Mouse (Mus musculus) erythroblast, embryonic 14.5 days (primary cell): ENCODE measurements at regions not wholly inside any gene's neighbourhood (a gene's known extent, or its start where the extent isn't known, plus 50 kb on each side); places are given as distances from the start of the nearest gene placed in this dataset.

Source experiments
- H3K27me3 ChIP-seq: 2 replicates; pipeline ENCODE4 v1.6.1; 2012; ENCODE audit warnings: inconsistent platforms; ENCODE audit not compliant: control insufficient read depth
- H3K36me3 ChIP-seq: 2 replicates; pipeline ENCODE4 v1.6.1; 2012; ENCODE audit warnings: mild to moderate bottlenecking, inconsistent platforms; ENCODE audit not compliant: control insufficient read depth
- H3K4me1 ChIP-seq: 2 replicates; pipeline ENCODE4 v1.6.1; 2012; ENCODE audit warnings: inconsistent platforms; ENCODE audit not compliant: control insufficient read depth
- H3K4me3 ChIP-seq: replicated peaks from 2 replicates; pipeline ENCODE3; 2012; ENCODE audit warnings: moderate library complexity, mild to moderate bottlenecking, inconsistent platforms
- H3K9me3 ChIP-seq: 2 replicates; pipeline ENCODE4 v1.6.1; 2012; ENCODE audit warnings: low read length, inconsistent platforms, mixed read lengths; ENCODE audit not compliant: control insufficient read depth
- GATA1 ChIP-seq: IDR thresholded peaks from 2 replicates; pipeline ENCODE4 v1.6.1; 2012; ENCODE audit warnings: low read length, inconsistent platforms, mixed read lengths
- TAL1 ChIP-seq: IDR thresholded peaks from 3 replicates; pipeline ENCODE4 v1.6.1; 2012; ENCODE audit warnings: low read length, inconsistent platforms, mixed read lengths

DNA sequence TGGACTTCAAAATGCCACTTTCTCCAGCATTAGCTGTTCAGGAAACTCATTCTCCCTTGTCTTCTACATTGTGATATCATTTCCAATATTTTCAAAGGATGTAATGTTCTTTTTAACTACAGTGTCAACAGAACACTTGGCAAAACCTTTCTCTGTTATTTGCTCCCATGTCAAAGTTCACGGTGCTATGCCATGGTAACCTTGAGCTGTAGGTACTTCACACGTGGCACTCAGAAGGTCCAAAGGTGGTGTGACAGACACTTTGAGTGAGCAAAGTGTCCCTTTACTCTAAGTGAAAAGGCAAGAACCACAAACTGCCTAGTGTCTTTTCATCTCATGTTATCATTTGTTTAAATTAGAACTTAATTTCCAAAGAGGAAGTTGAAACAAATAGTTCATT, 53.3 kb upstream of the Tram2 start:
- H3K27me3 ChIP-seq = no peaks in the 10 kb centered on the region
- no peak overlapping the region for H3K4me3 ChIP-seq
- H3K4me1 ChIP-seq = no peaks in the 10 kb centered on the region
- no peaks in the 10 kb centered on the region for H3K36me3 ChIP-seq
- peaks cover 5% of the 10 kb centered on the region; the same call in 1 of the 2 replicates for H3K9me3 ChIP-seq
- TF ChIP-seq TAL1 = no peak
- no peak for TF ChIP-seq GATA1

DNA sequence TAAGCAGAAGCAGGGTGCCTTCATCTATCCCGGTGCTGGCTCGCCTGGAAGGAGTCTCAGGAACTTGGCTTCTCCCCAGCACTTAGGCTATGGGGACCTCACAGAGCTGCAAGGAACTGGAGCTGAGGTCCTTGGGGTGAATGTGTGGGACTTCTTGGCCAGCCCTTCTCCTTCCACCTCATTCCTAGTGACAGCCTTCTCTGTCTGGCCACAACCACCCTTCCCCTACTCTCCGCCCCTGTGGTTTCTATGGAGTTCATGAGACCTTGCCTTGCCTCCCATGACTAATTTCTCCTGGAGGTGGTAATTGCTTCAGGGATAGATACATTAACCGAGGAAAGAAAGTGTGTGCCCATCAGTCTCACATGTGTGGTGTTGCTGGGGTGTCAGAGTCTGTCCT, 67.9 kb upstream of the Tram2 start:
- Histone ChIP-seq H3K27me3 (no peaks in the 10 kb centered on the region), H3K4me3 (no peak overlapping the region), H3K36me3 (no peaks in the 10 kb centered on the region), H3K9me3 (no peaks in the 10 kb centered on the region), H3K4me1 (no peaks in the 10 kb centered on the region)
- TF ChIP-seq TAL1 (no peak), GATA1 (no peak)

DNA sequence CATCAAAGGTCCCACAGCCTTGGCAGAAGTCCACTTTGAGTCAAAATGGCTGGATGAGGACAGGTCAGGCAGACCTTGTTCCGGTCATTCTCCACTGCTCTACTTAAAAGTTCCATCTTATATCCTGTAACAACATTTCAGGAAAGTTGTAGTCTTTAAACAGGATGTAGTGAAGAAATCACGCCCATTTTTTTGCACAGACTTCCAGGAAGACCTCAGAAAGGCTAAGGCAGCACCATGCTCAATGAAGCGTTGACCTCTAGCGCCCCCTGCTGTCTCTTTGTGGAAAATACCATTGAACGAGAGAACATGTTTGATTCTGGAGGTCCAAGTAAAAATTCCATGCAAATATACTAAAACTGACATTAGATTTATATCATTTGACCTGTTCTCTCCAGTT, 56.6 kb upstream of the Tmem14a start:
- Histone ChIP-seq H3K36me3 (no peaks in the 10 kb centered on the region), H3K4me1 (no peaks in the 10 kb centered on the region), H3K27me3 (no peaks in the 10 kb centered on the region), H3K9me3 (no peaks in the 10 kb centered on the region), H3K4me3 (no peak overlapping the region)
- TF ChIP-seq TAL1 (no peak), GATA1 (no peak)

DNA sequence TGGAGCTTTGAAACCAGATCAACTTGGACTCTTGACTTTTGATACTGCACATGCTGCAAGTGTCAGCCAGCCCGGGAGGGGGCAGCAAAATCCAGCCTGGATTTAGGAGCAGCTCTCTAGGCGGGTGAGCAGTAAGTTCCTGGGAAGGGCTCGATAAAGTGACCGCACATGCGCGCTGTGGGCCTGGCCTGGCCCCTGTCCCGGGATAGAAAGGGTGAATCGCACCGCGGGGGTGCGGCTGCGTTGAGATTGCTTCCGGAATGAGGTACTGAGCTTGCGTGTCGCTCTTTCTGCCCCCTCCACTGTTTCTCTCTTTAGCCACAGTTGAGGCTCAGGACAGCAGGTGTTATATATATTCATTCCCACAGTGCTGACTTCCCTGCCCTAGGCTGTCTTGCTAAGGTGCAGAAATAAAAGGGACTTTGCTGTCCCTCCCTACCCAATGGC, 52.1 kb upstream of the Tmem14a start:
- Histone ChIP-seq H3K4me3 (peak overlapping the region; percentile 2), H3K9me3 (no peaks in the 10 kb centered on the region)
- TF ChIP-seq TAL1 (no peak), GATA1 (no peak)

DNA sequence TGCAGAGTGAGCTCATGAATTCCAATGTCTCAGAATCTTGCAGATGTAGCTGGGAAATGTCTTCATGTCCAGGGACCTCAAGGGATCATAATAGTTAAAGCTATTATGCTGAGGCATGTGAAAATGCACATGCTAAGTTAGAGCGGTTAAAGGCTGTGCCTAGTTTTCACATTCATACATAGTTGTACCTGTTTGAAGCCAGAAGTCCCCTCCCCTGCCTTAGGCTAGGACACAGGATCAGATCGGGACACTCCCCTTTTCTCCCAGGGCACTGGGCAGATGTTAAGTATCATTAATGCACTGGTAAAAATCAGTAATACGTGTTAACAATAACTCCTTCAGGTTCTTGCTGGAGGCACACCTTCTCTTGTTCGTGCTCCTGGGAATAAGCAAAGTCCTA, 51.6 kb upstream of the Tmem14a start:
- H3K9me3 ChIP-seq = no peaks in the 10 kb centered on the region
- H3K4me3 ChIP-seq = no peak overlapping the region
- TF ChIP-seq TAL1 (no peak), GATA1 (no peak)
- H3K4me1 ChIP-seq = no peaks in the 10 kb centered on the region
- H3K36me3 ChIP-seq = no peaks in the 10 kb centered on the region
- H3K27me3 ChIP-seq = no peaks in the 10 kb centered on the region

More for the DNA sequence above, 52.1 kb upstream of the Tmem14a start:
- Histone ChIP-seq H3K27me3 (no peaks in the 10 kb centered on the region), H3K36me3 (no peaks in the 10 kb centered on the region), H3K4me1 (no peaks in the 10 kb centered on the region)
